Mouse (Mus musculus) lung, postnatal 0 days (tissue): ENCODE data around the gene Chchd4. TPM values are rescaled to one million over a fixed set of nuclear protein-coding genes. Genes with fewer than 3 reads are reported as not detected.

Source experiments
- ATAC-seq: fragments of 200-750 bp; cut with Nextera tagmentation; 2 replicates; pipeline ENCODE4 v1.8.0; 2017; ENCODE audit warnings: moderate library complexity
- DNase-seq: peaks from one replicate; pipeline ENCODE4 v3.0.0-alpha.2; 2016; ENCODE audit warnings: low spot score
- H3K27ac ChIP-seq: fragments of 300-500 bp; sonication (generic); 2 replicates; pipeline ENCODE4 v1.5.1; 2014; ENCODE audit warnings: antibody characterized with exemption, mild to moderate bottlenecking, low read length, mixed read lengths
- H3K27me3 ChIP-seq: fragments of 300-500 bp; sonication (generic); replicated peaks from 2 replicates; pipeline ENCODE4 v1.6.1; 2014; ENCODE audit warnings: low read length, mixed read lengths; ENCODE audit not compliant: insufficient read depth
- H3K36me3 ChIP-seq: fragments of 300-500 bp; sonication (generic); 2 replicates; pipeline ENCODE4 v1.6.1; 2014; ENCODE audit warnings: low read length, mixed read lengths; ENCODE audit not compliant: insufficient read depth
- H3K4me1 ChIP-seq: fragments of 300-500 bp; sonication (generic); 2 replicates; pipeline ENCODE4 v1.6.1; 2014; ENCODE audit warnings: antibody characterized with exemption, low read depth, low read length, mixed read lengths; ENCODE audit not compliant: insufficient read depth
- H3K4me2 ChIP-seq: fragments of 300-500 bp; sonication (generic); replicated peaks from 2 replicates; pipeline ENCODE4 v1.6.1; 2014; ENCODE audit warnings: low read depth, mild to moderate bottlenecking, low read length, moderate library complexity, mixed read lengths
- H3K4me3 ChIP-seq: fragments of 300-500 bp; sonication (generic); 2 replicates; pipeline ENCODE4 v1.5.1; 2014; ENCODE audit warnings: low read depth, low read length
- H3K9ac ChIP-seq: fragments of 300-500 bp; sonication (generic); replicated peaks from 2 replicates; pipeline ENCODE4 v1.6.1; 2014; ENCODE audit warnings: low read depth, mild to moderate bottlenecking
- H3K9me3 ChIP-seq: fragments of 300-500 bp; sonication (generic); 2 replicates; pipeline ENCODE4 v1.6.1; 2016; ENCODE audit warnings: low read length, mixed read lengths
- CTCF ChIP-seq: IDR thresholded peaks from 2 replicates; pipeline ENCODE4 v1.5.1; 2016; ENCODE audit warnings: antibody characterized with exemption, mild to moderate bottlenecking
- EP300 ChIP-seq: IDR thresholded peaks from 2 replicates; pipeline ENCODE4 v1.6.1; 2016; ENCODE audit warnings: antibody characterized with exemption, mild to moderate bottlenecking, control low read depth
- WGBS: fragments of 180-500 bp; shearing (Covaris S2); extraction: QIAGEN DNeasy Blood & Tissue Kit; methylation state at CpG from one replicate; pipeline ENCODE4 v1.1.7; 2014; 5-methylcytosine and 5-hydroxymethylcytosine counted together
- polyA plus RNA-seq: library from polyadenylated mRNA; unstranded; fragments of >200 nt; fragmentation: Nextera tagmentation; extraction: Ambion mirVana; gene quantifications from 2 replicates; pipeline ENCODE4 v1.2.1, GENCODE M21; 2015

Gene Chchd4
- polyA plus RNA-seq, 1 experiment from 2014 or later = 16.5 TPM

GRCm38 (mm10) chr6:91416146-91416545, 57.2 kb downstream of the Chchd4 start:
- H3K27me3 ChIP-seq = peaks cover 23% of the 10 kb centered on the region

GRCm38 (mm10) chr6:91414890-91415289, 58.5 kb downstream of the Chchd4 start:
- no peak overlapping the region for H3K4me3 ChIP-seq
- H3K27me3 ChIP-seq = peaks cover 36% of the 10 kb centered on the region
- no peaks in the 10 kb centered on the region for H3K36me3 ChIP-seq
- no peak overlapping the region for H3K27ac ChIP-seq
- no peak overlapping the region for H3K4me2 ChIP-seq
- H3K4me1 ChIP-seq = peaks cover 4% of the 10 kb centered on the region; the same call in 1 of the 2 replicates
- ATAC-seq = no peak
- 4% methylated on average over 4 of the region's 4 CpGs for WGBS
- no peak overlapping the region for H3K9ac ChIP-seq
- peak; percentile 30 for DNase-seq
- H3K9me3 ChIP-seq = no peaks in the 10 kb centered on the region
- TF ChIP-seq EP300 (no peak), CTCF (peak; percentile 77)

More at GRCm38 (mm10) chr6:91416146-91416545, 57.2 kb downstream of the Chchd4 start:
- Histone ChIP-seq H3K36me3 (no peaks in the 10 kb centered on the region), H3K9me3 (no peaks in the 10 kb centered on the region), H3K4me2 (no peak overlapping the region), H3K4me1 (peaks cover under 1% of the 10 kb centered on the region; the same call in 1 of the 2 replicates), H3K9ac (no peak overlapping the region), H3K27ac (no peak overlapping the region), H3K4me3 (no peak overlapping the region)
- DNase-seq (no peak), ATAC-seq (no peak)
- TF ChIP-seq EP300 (no peak), CTCF (no peak)
- WGBS = 78% methylated on average over 4 of the region's 4 CpGs

Other genes with a start within 250 kb of the Chchd4 start
- gene Wnt7a, start 62.2 kb downstream of the Chchd4 start, polyA plus RNA-seq = 7.8 and 8.9 TPM in 2 replicates
- gene Tmem43, start 157 bp upstream of the Chchd4 start, polyA plus RNA-seq = 59.3 and 69.4 TPM in 2 replicates
- 18.5 and 18.6 TPM in 2 replicates for gene Xpc, start 42.3 kb upstream of the Chchd4 start, polyA plus RNA-seq
- 94.1 and 101 TPM in 2 replicates for gene Lsm3, start 42.4 kb upstream of the Chchd4 start, polyA plus RNA-seq
- 92.6 and 119 TPM in 2 replicates for gene Slc6a6, start 210.5 kb upstream of the Chchd4 start, polyA plus RNA-seq